Mouse (Mus musculus): ENCODE measurements around the gene Gm10639. TPM values are rescaled to one million over a fixed set of nuclear protein-coding genes. Genes with fewer than 3 reads are reported as not detected.

Gene Gm10639
- not detected in 4 replicates for total RNA-seq (2023; ENCODE audit: inconsistent age)

GRCm38 (mm10) chr9:78289723-78290122 is at the start of gene Gm10639:
TSS of gene Gm10639 (plus strand) at chr9:78289923.

GRCm38 (mm10) chr9:78256914-78257313 is 32.8 kb upstream of the Gm10639 start, which contains the start of gene Gm3776:
TSS of gene Gm3776 (plus strand) at chr9:78257129.

GRCm38 (mm10) chr9:78314696-78315095 is 25.0 kb downstream of the Gm10639 start, which contains the start of gene Omt2a:
TSS of gene Omt2a (minus strand) at chr9:78314796.

DNA sequence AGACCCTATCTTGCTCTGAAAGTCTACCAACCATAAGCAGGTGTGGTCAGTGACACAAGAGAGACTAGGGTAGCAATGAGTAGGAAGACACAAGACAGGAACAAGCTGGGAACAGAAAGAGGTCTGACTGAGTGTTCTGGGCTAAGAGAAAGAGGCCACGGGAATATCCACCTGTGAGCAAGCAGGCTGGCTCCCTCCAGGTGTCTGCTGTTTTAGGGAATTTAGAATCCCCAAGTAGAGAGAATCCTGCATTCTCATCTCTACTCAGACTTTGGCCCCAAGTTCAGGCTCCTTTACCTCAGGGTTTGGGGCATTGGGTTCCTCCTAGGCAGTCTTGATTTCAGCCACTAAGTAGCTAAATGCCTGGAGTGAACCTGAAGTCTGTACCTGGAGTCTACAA is 37.6 kb downstream of the Gm10639 start, which contains the start of gene Omt2b:
TSS of gene Omt2b (plus strand) at position 301 of the 400 bp plus-strand sequence.

Other genes with a start within 250 kb of the Gm10639 start
- gene Gcm1, start 238.0 kb upstream of the Gm10639 start, total RNA-seq (2023; ENCODE audit: inconsistent age), result not detected in 4 replicates
- 34.2 to 44.0 TPM (median 38.2 TPM) in 4 replicates for gene Fbxo9, start 180.9 kb upstream of the Gm10639 start, total RNA-seq (2023; ENCODE audit: inconsistent age)
- gene Ick, start 180.7 kb upstream of the Gm10639 start, total RNA-seq (2023; ENCODE audit: inconsistent age), result 3.5 to 5.0 TPM (median 4.6 TPM) in 4 replicates
- 0.54 to 1.2 TPM in 2 of 4 replicates, not detected in the others for gene Gsta4, start 107.1 kb upstream of the Gm10639 start, total RNA-seq (2023; ENCODE audit: inconsistent age)
- not detected in 4 replicates for gene Gsta1, start 59.3 kb upstream of the Gm10639 start, total RNA-seq (2023; ENCODE audit: inconsistent age)
- not detected in 4 replicates for gene Gm3776, start 32.8 kb upstream of the Gm10639 start, total RNA-seq (2023; ENCODE audit: inconsistent age)
- not detected in 4 replicates for gene Omt2a, start 24.9 kb downstream of the Gm10639 start, total RNA-seq (2023; ENCODE audit: inconsistent age)
- not detected in 4 replicates for gene Omt2b, start 37.7 kb downstream of the Gm10639 start, total RNA-seq (2023; ENCODE audit: inconsistent age)
- gene Gsta2, start 65.9 kb downstream of the Gm10639 start, total RNA-seq (2023; ENCODE audit: inconsistent age), result not detected in 4 replicates
- not detected in 4 replicates for gene Dppa5a, start 78.3 kb downstream of the Gm10639 start, total RNA-seq (2023; ENCODE audit: inconsistent age)
- not detected in 4 replicates for gene Ooep, start 88.8 kb downstream of the Gm10639 start, total RNA-seq (2023; ENCODE audit: inconsistent age)
- not detected in 4 replicates for gene Ddx43, start 105.9 kb downstream of the Gm10639 start, total RNA-seq (2023; ENCODE audit: inconsistent age)
- gene Cgas, start 153.3 kb downstream of the Gm10639 start, total RNA-seq (2023; ENCODE audit: inconsistent age), result 0.78 to 1.3 TPM (median 1.3 TPM) in 4 replicates
- gene Mto1, start 158.3 kb downstream of the Gm10639 start, total RNA-seq (2023; ENCODE audit: inconsistent age), result 22.7 to 26.4 TPM (median 24.0 TPM) in 4 replicates
- gene Gm17324, start 158.9 kb downstream of the Gm10639 start, total RNA-seq (2023; ENCODE audit: inconsistent age), result 0.57 to 1.0 TPM (median 0.57 TPM) in 3 of 4 replicates, not detected in the other
- gene Eef1a1, start 199.2 kb downstream of the Gm10639 start, total RNA-seq (2023; ENCODE audit: inconsistent age), result 8,619 to 9,062 TPM (median 8,707 TPM) in 4 replicates

Measured in B cell, adult (primary cell).